Mouse (Mus musculus) forebrain, embryonic 12.5 days (tissue): ENCODE measurements around the gene Susd6. TPM values are rescaled to one million over a fixed set of nuclear protein-coding genes. Genes with fewer than 3 reads are reported as not detected.
A peak's percentile ranks its signal among the peaks of the same experiment; 100 is the strongest.

Source experiments
- ATAC-seq: fragments of 200-750 bp; cut with Nextera tagmentation; 2 replicates; pipeline ENCODE4 v1.8.0; 2017; ENCODE audit warnings: moderate TSS enrichment; ENCODE audit not compliant: low FRiP score
- H3K27ac ChIP-seq: fragments of 300-500 bp; sonication (generic); 2 replicates; pipeline ENCODE4 v1.5.1; 2016; ENCODE audit warnings: mild to moderate bottlenecking
- H3K27me3 ChIP-seq: fragments of 300-500 bp; sonication (generic); 2 replicates; pipeline ENCODE4 v1.6.1; 2016; ENCODE audit warnings: mild to moderate bottlenecking
- H3K36me3 ChIP-seq: fragments of 300-500 bp; sonication (generic); replicated peaks from 2 replicates; pipeline ENCODE4 v1.6.1; 2016; ENCODE audit warnings: mild to moderate bottlenecking
- H3K4me1 ChIP-seq: fragments of 300-500 bp; sonication (generic); 2 replicates; pipeline ENCODE4 v1.6.1; 2016
- H3K4me2 ChIP-seq: fragments of 300-500 bp; sonication (generic); 2 replicates; pipeline ENCODE4 v1.6.1; 2016; ENCODE audit warnings: mild to moderate bottlenecking, moderate library complexity
- H3K4me3 ChIP-seq: fragments of 300-500 bp; sonication (generic); replicated peaks from 2 replicates; pipeline ENCODE4 v1.5.1; 2016; ENCODE audit warnings: mild to moderate bottlenecking
- H3K9ac ChIP-seq: fragments of 300-500 bp; sonication (generic); 2 replicates; pipeline ENCODE4 v1.6.1; 2016; ENCODE audit warnings: mild to moderate bottlenecking
- H3K9me3 ChIP-seq: fragments of 300-500 bp; sonication (generic); 2 replicates; pipeline ENCODE4 v1.6.1; 2016
- WGBS: fragments of 180-500 bp; shearing (Covaris S2); methylation state at CpG from one replicate; pipeline ENCODE4 v1.1.7; 2016; 5-methylcytosine and 5-hydroxymethylcytosine counted together
- polyA plus RNA-seq: library from polyadenylated mRNA; unstranded; fragments of >200 nt; fragmentation: Nextera tagmentation; extraction: Ambion mirVana; gene quantifications from 2 replicates; pipeline ENCODE4 v1.2.1, GENCODE M21; 2016

Susd6 gene
- polyA plus RNA-seq, 1 experiment from 2014 or later: 19.5 TPM

GRCm38 (mm10) chr12:80894973-80895570 lies 104.8 kb downstream of the Susd6 start:
- WGBS: 7% methylated on average over 19 of the region's 19 CpGs
- Histone ChIP-seq H3K4me3 (peak overlapping the region; percentile 27), H3K9me3 (no peaks in the 10 kb centered on the region), H3K9ac (no peak overlapping the region), H3K27me3 (no peaks in the 10 kb centered on the region), H3K36me3 (no peaks in the 10 kb centered on the region), H3K4me2 (peak overlapping the region; percentile 55), H3K4me1 (peaks cover 10% of the 10 kb centered on the region), H3K27ac (0 out of 2 replicates have a peak overlapping the region, but pooled peaks have one; percentile 32)
- peak; percentile 84; the same call in 1 of the 2 replicates for ATAC-seq

- WGBS: 91% methylated on average over 8 of the region's 8 CpGs
- H3K27ac ChIP-seq: no peak overlapping the region
- 0 out of 2 replicates have a peak, but pooled peaks cover 4% of the 10 kb centered on the region for H3K9me3 ChIP-seq
- no peak overlapping the region for H3K9ac ChIP-seq
- no peak overlapping the region for H3K4me3 ChIP-seq
- H3K36me3 ChIP-seq: no peaks in the 10 kb centered on the region
- H3K4me2 ChIP-seq: no peak overlapping the region
- no peaks in the 10 kb centered on the region for H3K4me1 ChIP-seq
- no peak for ATAC-seq
- no peaks in the 10 kb centered on the region for H3K27me3 ChIP-seq
Measured at GRCm38 (mm10) chr12:80909631-80910030, 119.3 kb downstream of the Susd6 start.

- Histone ChIP-seq H3K4me2 (no peak overlapping the region), H3K27ac (no peak overlapping the region), H3K4me1 (peaks cover under 1% of the 10 kb centered on the region; the same call in 1 of the 2 replicates), H3K4me3 (no peak overlapping the region), H3K27me3 (peaks cover 2% of the 10 kb centered on the region; the same call in 1 of the 2 replicates), H3K9me3 (0 out of 2 replicates have a peak, but pooled peaks cover 2% of the 10 kb centered on the region), H3K36me3 (no peaks in the 10 kb centered on the region), H3K9ac (no peak overlapping the region)
- WGBS: 61% methylated on average over 7 of the region's 7 CpGs
- ATAC-seq: no peak
Measured at GRCm38 (mm10) chr12:80917764-80918163, 127.5 kb downstream of the Susd6 start.

- no peak for ATAC-seq
- Histone ChIP-seq H3K4me1 (peaks cover 3% of the 10 kb centered on the region; the same call in 1 of the 2 replicates), H3K36me3 (no peaks in the 10 kb centered on the region), H3K9me3 (0 out of 2 replicates have a peak, but pooled peaks cover 2% of the 10 kb centered on the region), H3K4me2 (no peak overlapping the region), H3K9ac (no peak overlapping the region), H3K27me3 (peaks cover 4% of the 10 kb centered on the region; the same call in 1 of the 2 replicates), H3K27ac (no peak overlapping the region), H3K4me3 (no peak overlapping the region)
- WGBS: 92% methylated on average over 5 of the region's 5 CpGs
Measured at GRCm38 (mm10) chr12:80921301-80921700, 131.0 kb downstream of the Susd6 start.

DNA sequence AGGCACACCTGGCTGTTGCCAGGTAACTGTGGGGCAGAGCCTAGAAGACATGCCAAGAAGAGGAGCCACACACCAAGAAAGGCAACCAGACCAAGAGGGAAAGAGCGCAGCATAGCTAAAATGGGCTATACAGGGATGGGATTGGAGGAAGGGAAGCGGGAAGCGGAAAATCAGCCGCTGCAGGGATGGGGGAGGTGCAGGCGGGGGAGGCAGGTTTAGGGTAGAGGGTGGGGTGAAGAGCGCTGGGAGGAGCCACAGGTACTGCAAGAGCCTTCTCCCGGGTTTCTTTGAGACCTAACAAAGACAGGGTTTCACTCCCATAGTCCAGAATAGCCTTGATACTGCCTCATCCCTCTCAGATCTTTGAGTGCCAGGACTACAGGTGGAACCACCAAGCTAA lies 132.6 kb downstream of the Susd6 start:
- Histone ChIP-seq H3K36me3 (no peaks in the 10 kb centered on the region), H3K9ac (no peak overlapping the region), H3K4me1 (peaks cover 3% of the 10 kb centered on the region; the same call in 1 of the 2 replicates), H3K4me3 (no peak overlapping the region), H3K9me3 (0 out of 2 replicates have a peak, but pooled peaks cover 2% of the 10 kb centered on the region), H3K27me3 (peaks cover 4% of the 10 kb centered on the region; the same call in 1 of the 2 replicates), H3K4me2 (peak overlapping the region; percentile 24; the same call in 1 of the 2 replicates), H3K27ac (no peak overlapping the region)
- WGBS: 6% methylated on average over 7 of the region's 7 CpGs
- ATAC-seq: no peak

DNA sequence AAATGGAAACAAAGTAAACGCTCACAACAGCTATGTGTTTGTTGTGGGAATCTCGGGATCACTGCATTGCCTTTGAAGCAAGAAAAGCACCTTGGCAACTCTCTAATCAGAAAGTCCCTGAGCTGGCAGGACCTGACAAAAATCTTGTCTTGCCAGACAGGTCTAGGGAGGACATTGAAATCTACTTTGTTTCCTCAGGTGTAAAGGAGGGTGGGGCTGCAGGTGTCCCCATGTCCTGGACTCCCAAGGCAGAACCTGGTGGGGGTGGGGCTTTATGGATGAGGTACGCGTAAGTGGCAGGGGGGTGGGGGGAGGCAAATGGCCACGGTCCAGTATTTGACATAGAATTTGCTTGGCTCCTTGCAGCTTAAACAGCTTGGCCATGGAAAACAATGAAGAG lies 133.3 kb downstream of the Susd6 start:
- H3K27me3 ChIP-seq: peaks cover 4% of the 10 kb centered on the region; the same call in 1 of the 2 replicates
- H3K9ac ChIP-seq: no peak overlapping the region
- peaks cover 3% of the 10 kb centered on the region; the same call in 1 of the 2 replicates for H3K4me1 ChIP-seq
- H3K27ac ChIP-seq: no peak overlapping the region
- no peaks in the 10 kb centered on the region for H3K36me3 ChIP-seq
- H3K9me3 ChIP-seq: 0 out of 2 replicates have a peak, but pooled peaks cover 2% of the 10 kb centered on the region
- ATAC-seq: no peak
- 78% methylated on average over 5 of the region's 5 CpGs for WGBS
- no peak overlapping the region for H3K4me3 ChIP-seq
- H3K4me2 ChIP-seq: no peak overlapping the region

DNA sequence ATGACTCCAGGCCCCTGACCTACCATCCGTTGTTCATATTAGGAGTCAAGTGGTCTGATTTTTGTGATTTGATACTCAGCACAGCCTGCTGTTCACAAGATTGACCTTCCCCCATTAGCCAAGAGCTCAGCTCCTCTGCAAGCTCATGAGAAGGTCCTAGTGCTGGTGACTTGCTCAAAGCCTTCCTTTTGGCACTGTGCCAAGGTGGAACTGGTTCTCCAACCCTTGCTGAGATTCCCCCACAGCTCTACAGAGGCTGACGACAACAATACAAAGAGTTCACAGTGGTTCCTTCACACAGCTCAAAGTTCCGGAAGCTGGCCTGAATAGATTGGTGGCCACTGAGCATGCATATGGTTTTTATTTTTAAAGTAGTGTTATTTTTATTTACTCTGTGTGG lies 133.9 kb downstream of the Susd6 start:
- WGBS: 71% methylated on average over 3 of the region's 3 CpGs
- H3K9ac ChIP-seq: no peak overlapping the region
- no peaks in the 10 kb centered on the region for H3K36me3 ChIP-seq
- H3K4me3 ChIP-seq: no peak overlapping the region
- H3K4me1 ChIP-seq: peaks cover 3% of the 10 kb centered on the region; the same call in 1 of the 2 replicates
- ATAC-seq: no peak
- no peak overlapping the region for H3K4me2 ChIP-seq
- peaks cover 4% of the 10 kb centered on the region; the same call in 1 of the 2 replicates for H3K27me3 ChIP-seq
- 0 out of 2 replicates have a peak, but pooled peaks cover 2% of the 10 kb centered on the region for H3K9me3 ChIP-seq
- H3K27ac ChIP-seq: no peak overlapping the region

DNA sequence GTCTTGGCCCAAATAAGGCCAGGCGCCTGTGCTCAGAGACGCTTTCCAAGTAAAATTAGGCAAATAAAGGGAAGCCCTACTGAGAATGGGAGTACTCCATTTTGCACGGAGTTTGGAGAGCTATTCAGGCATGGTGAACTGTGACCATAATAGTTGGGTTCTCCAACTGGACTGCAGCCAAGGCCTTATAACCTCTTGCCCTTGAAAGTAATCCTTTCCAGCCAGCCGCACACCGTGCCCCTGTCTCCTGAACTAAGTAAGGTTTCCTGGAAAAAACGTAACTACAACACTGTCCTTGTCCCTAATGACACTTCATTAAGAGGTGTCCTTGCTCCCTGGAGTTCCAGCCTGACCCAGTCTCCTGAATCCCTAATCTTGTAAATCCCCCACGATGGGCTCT lies 135.6 kb downstream of the Susd6 start:
- Histone ChIP-seq H3K36me3 (no peaks in the 10 kb centered on the region), H3K4me1 (peaks cover 3% of the 10 kb centered on the region; the same call in 1 of the 2 replicates), H3K27ac (no peak overlapping the region), H3K9ac (no peak overlapping the region), H3K9me3 (no peaks in the 10 kb centered on the region), H3K4me2 (no peak overlapping the region), H3K4me3 (no peak overlapping the region), H3K27me3 (peaks cover 4% of the 10 kb centered on the region; the same call in 1 of the 2 replicates)
- WGBS: 47% methylated on average over 7 of the region's 7 CpGs
- no peak for ATAC-seq

DNA sequence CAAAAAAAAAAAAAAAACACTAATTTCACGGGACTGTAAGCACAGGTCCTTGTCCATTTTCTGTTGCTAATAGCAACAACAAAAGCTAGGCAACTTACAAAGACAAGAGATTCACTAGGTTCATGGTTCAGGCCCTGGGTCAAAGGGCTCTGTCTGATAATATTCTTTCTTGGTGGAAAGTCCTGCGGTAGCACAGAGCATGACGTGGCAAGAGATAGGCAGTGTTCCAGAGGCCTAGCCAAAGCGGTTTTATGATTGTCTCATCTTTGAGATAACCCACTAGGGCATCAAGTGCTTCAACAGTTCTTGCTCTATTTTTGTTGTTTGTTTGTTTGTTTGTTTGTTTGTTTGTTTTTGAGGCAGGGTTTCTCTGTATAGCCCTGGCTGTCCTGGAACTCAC lies 136.2 kb downstream of the Susd6 start:
- Histone ChIP-seq H3K9ac (no peak overlapping the region), H3K36me3 (no peaks in the 10 kb centered on the region), H3K4me3 (no peak overlapping the region), H3K4me1 (peaks cover 3% of the 10 kb centered on the region; the same call in 1 of the 2 replicates), H3K9me3 (no peaks in the 10 kb centered on the region), H3K27me3 (peaks cover 4% of the 10 kb centered on the region; the same call in 1 of the 2 replicates), H3K4me2 (no peak overlapping the region), H3K27ac (no peak overlapping the region)
- no peak for ATAC-seq
- WGBS: 87% methylated on average over 4 of the region's 4 CpGs

DNA sequence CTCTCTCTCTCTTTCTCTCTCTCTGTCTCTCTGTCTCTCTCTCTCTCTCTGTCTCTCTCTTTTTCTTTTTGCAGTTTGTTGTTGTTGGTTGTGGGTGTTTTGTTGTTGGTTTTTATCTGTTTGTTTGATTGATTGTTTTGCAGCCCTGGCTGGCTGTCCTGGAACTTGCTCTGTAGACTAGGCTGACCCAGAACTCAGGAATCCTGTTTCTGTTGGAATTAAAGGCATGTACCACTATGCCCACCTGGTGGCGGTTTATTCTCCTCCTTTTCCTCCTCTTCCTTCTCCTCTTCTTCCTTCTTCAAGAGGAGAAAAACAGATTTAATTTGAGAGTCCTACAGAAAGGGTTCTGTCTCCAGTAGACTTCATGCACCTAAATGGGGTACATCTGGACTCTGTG lies 137.2 kb downstream of the Susd6 start:
- no peak for ATAC-seq
- H3K36me3 ChIP-seq: no peaks in the 10 kb centered on the region
- 44% methylated on average over 1 of the region's 1 CpGs for WGBS
- H3K27me3 ChIP-seq: peaks cover 4% of the 10 kb centered on the region; the same call in 1 of the 2 replicates
- H3K27ac ChIP-seq: no peak overlapping the region
- no peaks in the 10 kb centered on the region for H3K9me3 ChIP-seq
- H3K9ac ChIP-seq: no peak overlapping the region
- no peak overlapping the region for H3K4me2 ChIP-seq
- no peak overlapping the region for H3K4me3 ChIP-seq
- H3K4me1 ChIP-seq: peaks cover 3% of the 10 kb centered on the region; the same call in 1 of the 2 replicates

GRCm38 (mm10) chr12:80928881-80929280 lies 138.6 kb downstream of the Susd6 start:
- Histone ChIP-seq H3K36me3 (no peaks in the 10 kb centered on the region), H3K27ac (no peak overlapping the region), H3K4me3 (no peak overlapping the region), H3K4me2 (no peak overlapping the region), H3K9ac (no peak overlapping the region), H3K9me3 (no peaks in the 10 kb centered on the region), H3K4me1 (no peaks in the 10 kb centered on the region), H3K27me3 (no peaks in the 10 kb centered on the region)
- WGBS: 88% methylated on average over 3 of the region's 3 CpGs
- ATAC-seq: no peak

DNA sequence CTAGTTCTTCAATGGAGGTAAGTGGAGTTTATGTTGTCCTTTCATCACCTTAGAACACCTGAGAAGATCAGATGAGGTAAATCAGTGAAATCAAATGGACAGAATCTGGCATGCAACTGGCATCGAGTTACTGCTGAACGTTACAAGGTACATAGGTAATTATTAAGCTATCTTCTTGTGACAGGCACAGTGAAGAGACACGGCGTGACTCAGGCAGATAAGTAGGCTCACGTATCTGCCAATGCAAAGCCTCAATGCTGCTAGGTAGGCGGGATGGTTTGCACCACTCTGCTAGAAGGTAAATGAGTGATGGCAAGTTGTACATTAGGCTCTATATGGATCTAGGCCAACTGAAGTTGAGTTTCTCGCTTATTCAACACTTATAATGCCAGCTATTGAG lies 139.8 kb downstream of the Susd6 start:
- no peak overlapping the region for H3K27ac ChIP-seq
- no peak overlapping the region for H3K4me2 ChIP-seq
- H3K36me3 ChIP-seq: no peaks in the 10 kb centered on the region
- H3K4me3 ChIP-seq: no peak overlapping the region
- no peak overlapping the region for H3K9ac ChIP-seq
- 88% methylated on average over 7 of the region's 7 CpGs for WGBS
- no peaks in the 10 kb centered on the region for H3K9me3 ChIP-seq
- no peak for ATAC-seq
- H3K27me3 ChIP-seq: no peaks in the 10 kb centered on the region
- no peaks in the 10 kb centered on the region for H3K4me1 ChIP-seq
